ENCODE assay signal across 34 mouse cellular contexts in genomic region chr6:18815606-18816005, GRCm38 (mm10). TPM values are rescaled to one million over a fixed set of nuclear protein-coding genes. Genes with fewer than 3 reads are reported as not detected.
"Had no signal": no experiment of that assay in that cellular context is flagged by ENCODE, and none has a peak within 500 bp of the region (broad histone marks: within the 10 kb centered on the region; RNA-seq: fewer than 3 reads in every experiment).

No protein-coding gene starts in this region.

- H3K9me3 ChIP-seq: heart, embryonic 10.5 days; heart, embryonic 12.5 days; hindbrain, embryonic 10.5 days; hindbrain, embryonic 13.5 days; hindbrain, embryonic 15.5 days; intestine, embryonic 15.5 days; limb, embryonic 10.5 days; limb, embryonic 12.5 days had no signal

- H3K36me3 ChIP-seq: heart, embryonic 10.5 days; heart, embryonic 12.5 days; hindbrain, embryonic 10.5 days; hindbrain, embryonic 13.5 days; hindbrain, embryonic 15.5 days; intestine, embryonic 15.5 days; limb, embryonic 10.5 days; limb, embryonic 12.5 days had no signal

- DNase-seq: gastrocnemius, adult 2 months; gastrocnemius, postnatal 10 days; gastrocnemius, postnatal 25 days; heart, postnatal 10 days; heart, postnatal 4 days; kidney, adult 18-20 months; kidney, adult 8-10 months; kidney, postnatal 10 days; kidney, postnatal 25 days; kidney, postnatal 4 days; liver had no signal

- ATAC-seq: inflammation-experienced regulatory T-cells, adult 6 months; intestine, embryonic 15.5 days; intestine, postnatal 0 days had no signal

- H3K4me2 ChIP-seq: heart, embryonic 12.5 days; hindbrain, embryonic 13.5 days; hindbrain, embryonic 15.5 days; intestine, embryonic 15.5 days; limb, embryonic 12.5 days; liver, embryonic 11.5 days had no signal

- H3K27me3 ChIP-seq: heart, embryonic 12.5 days; hindbrain, embryonic 13.5 days; hindbrain, embryonic 15.5 days; intestine, embryonic 15.5 days; limb, embryonic 12.5 days had no signal

- H3K4me1 ChIP-seq: heart, embryonic 10.5 days; heart, embryonic 12.5 days; hindbrain, embryonic 10.5 days; hindbrain, embryonic 13.5 days; hindbrain, embryonic 15.5 days; intestine, embryonic 15.5 days; limb, embryonic 10.5 days; limb, embryonic 12.5 days had no signal

- H3K9ac ChIP-seq: heart, embryonic 12.5 days; hindbrain, embryonic 13.5 days; hindbrain, embryonic 15.5 days; intestine, embryonic 15.5 days; limb, embryonic 12.5 days had no signal

- H3K27ac ChIP-seq: gastrocnemius, adult 2 months; heart, embryonic 10.5 days; hindbrain, embryonic 10.5 days; hindbrain, embryonic 13.5 days; hindbrain, embryonic 15.5 days; intestine, embryonic 15.5 days; left cerebral cortex, adult 2 months; limb, embryonic 10.5 days; limb, embryonic 12.5 days had no signal

- H3K4me3 ChIP-seq: gastrocnemius, adult 2 months; heart, embryonic 10.5 days; heart, embryonic 12.5 days; hindbrain, embryonic 10.5 days; hindbrain, embryonic 13.5 days; hindbrain, embryonic 15.5 days; intestine, embryonic 15.5 days; layer of hippocampus, adult 2 months; left cerebral cortex, adult 2 months; limb, embryonic 10.5 days; limb, embryonic 12.5 days had no signal

RNA-seq across cellular contexts. Expression of gene Ankrd7, which starts 50.5 kb away (rescaled TPM):
- total RNA-seq: gastrocnemius, adult 2 months; gastrocnemius, postnatal 10 days; gastrocnemius, postnatal 25 days; gastrocnemius, postnatal 4 days; granulocyte monocyte progenitor cell, adult 5-6 weeks; heart, adult 8-10 months; heart, postnatal 10 days; heart, postnatal 25 days; heart, postnatal 4 days; layer of hippocampus, adult 2 months; layer of hippocampus, postnatal 10 days; layer of hippocampus, postnatal 25 days; left cerebral cortex, adult 2 months; left cerebral cortex, postnatal 14 days; left cerebral cortex, postnatal 36 days had no signal
- polyA plus RNA-seq: heart, embryonic 12.5 days; heart, embryonic 16.5 days; hindbrain, embryonic 13.5 days; intestine, postnatal 0 days; kidney, embryonic 14.5 days had no signal
